Mouse (Mus musculus) ES-E14 (cell line): ENCODE measurements around the gene Rev3l.

Experiments used
- CHD2 ChIP-seq: IDR thresholded peaks from 2 replicates; pipeline ENCODE4 v1.6.1; 2014; ENCODE audit warnings: mild to moderate bottlenecking, low read depth, low read length, inconsistent platforms
- MAFK ChIP-seq: IDR thresholded peaks from 2 replicates; pipeline ENCODE4 v1.6.1; 2014; ENCODE audit warnings: mild to moderate bottlenecking, low read depth, low read length, inconsistent platforms; ENCODE audit not compliant: insufficient read depth
- ZC3H11A ChIP-seq: IDR thresholded peaks from 2 replicates; pipeline ENCODE4 v1.6.1; 2012; ENCODE audit warnings: low read depth, mild to moderate bottlenecking, inconsistent platforms, low read length, borderline replicate concordance
- ZNF384 ChIP-seq: IDR thresholded peaks from 2 replicates; pipeline ENCODE4 v1.6.1; 2012; ENCODE audit warnings: low read depth, low read length, inconsistent platforms

DNA sequence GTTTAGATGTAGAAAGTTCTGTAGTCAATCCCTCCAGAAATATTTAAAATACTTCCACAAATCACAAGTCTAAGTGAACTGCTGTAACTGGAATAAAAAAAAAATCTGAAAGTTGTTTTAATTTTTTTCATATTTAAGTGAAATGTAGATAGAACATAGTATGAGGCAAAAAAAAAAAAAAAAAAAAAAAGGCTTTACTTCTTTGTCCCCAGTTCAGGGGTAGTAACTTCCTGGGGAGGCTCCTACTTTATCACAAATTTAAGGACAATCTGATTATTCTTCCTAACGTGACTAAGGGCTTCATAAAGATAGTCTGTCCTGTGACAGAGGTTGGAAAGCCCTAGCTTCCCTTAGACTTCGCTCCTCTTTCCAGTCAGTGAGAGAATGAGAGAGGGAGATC lies 39.8 kb upstream of the Rev3l start:
- TF ChIP-seq MAFK (no peak), CHD2 (no peak), ZC3H11A (no peak), ZNF384 (no peak)
